Mouse (Mus musculus) bone marrow macrophage, adult 2 months (primary cell): ENCODE measurements at regions not wholly inside any gene's neighbourhood (a gene's known extent, or its start where the extent isn't known, plus 50 kb on each side); places are given as distances from the start of the nearest gene placed in this dataset.

Experiments used
- CTCF ChIP-seq: IDR thresholded peaks from 2 replicates; pipeline ENCODE4 v1.5.1; 2012; ENCODE audit warnings: low read depth, mild to moderate bottlenecking, low read length, moderate library complexity
- POLR2A ChIP-seq: IDR thresholded peaks from 2 replicates; pipeline ENCODE4 v1.6.1; 2012; ENCODE audit warnings: mild to moderate bottlenecking, low read depth, low read length, borderline replicate concordance

DNA sequence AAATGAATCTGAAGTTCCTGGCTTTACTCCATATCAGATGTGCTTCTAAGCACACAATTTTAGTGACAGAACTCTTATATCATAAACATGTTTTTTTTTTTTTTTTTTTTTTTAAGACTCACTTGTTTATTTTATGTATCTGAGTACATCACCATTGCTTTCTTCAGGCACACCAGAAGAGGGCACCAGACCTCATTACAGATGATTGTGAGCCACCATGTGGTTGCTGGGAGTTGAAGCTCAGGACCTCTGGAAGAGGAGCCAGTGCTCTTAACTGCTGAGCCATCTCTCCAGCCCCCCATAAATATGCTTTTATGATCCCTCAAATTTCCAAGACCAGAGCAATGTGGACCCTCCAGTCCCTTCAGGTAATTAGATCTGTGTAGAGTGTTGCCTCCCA lies 280.1 kb upstream of the Adgrl2 start:
- TF ChIP-seq POLR2A, result no peak
- TF ChIP-seq CTCF, result no peak
